Mouse (Mus musculus): ENCODE results near the gene Usp6nl. TPM values are rescaled to one million over a fixed set of nuclear protein-coding genes. Genes with fewer than 3 reads are reported as not detected.

Usp6nl gene
- polyA plus RNA-seq, 1 experiment: 6.9 TPM

- Histone ChIP-seq H3K27me3 (ENCODE audit: control insufficient read depth, insufficient read depth, low read length) (no peaks in the 10 kb centered on the region), H3K27ac (ENCODE audit: control insufficient read depth, insufficient read depth, low read depth, low read length) (no peak overlapping the region), H3K4me3 (ENCODE audit: control insufficient read depth, low read depth, low read length) (no peak overlapping the region), H3K4me1 (ENCODE audit: control insufficient read depth, insufficient read depth, low read length) (no peaks in the 10 kb centered on the region), H3K36me3 (ENCODE audit: control insufficient read depth, insufficient read depth, low read length) (no peaks in the 10 kb centered on the region)
- no peak for TF ChIP-seq CTCF (IDR thresholded peaks at IDR 0.05; ENCODE audit: control insufficient read depth, insufficient read depth, insufficient replicate concordance, low read depth, low read length)
- TF ChIP-seq POLR2A (IDR thresholded peaks at IDR 0.05; ENCODE audit: control insufficient read depth, low read depth, low read length): no peak
Measured at GRCm38 (mm10) chr2:6357306-6357705, 34.8 kb downstream of the Usp6nl start.

GRCm38 (mm10) chr2:6359645-6360044 lies 37.2 kb downstream of the Usp6nl start:
- H3K4me1 ChIP-seq (ENCODE audit: control insufficient read depth, insufficient read depth, low read length): no peaks in the 10 kb centered on the region
- no peaks in the 10 kb centered on the region for H3K36me3 ChIP-seq (ENCODE audit: control insufficient read depth, insufficient read depth, low read length)
- no peaks in the 10 kb centered on the region for H3K27me3 ChIP-seq (ENCODE audit: control insufficient read depth, insufficient read depth, low read length)
- no peak overlapping the region for H3K4me3 ChIP-seq (ENCODE audit: control insufficient read depth, low read depth, low read length)
- H3K27ac ChIP-seq (ENCODE audit: control insufficient read depth, insufficient read depth, low read depth, low read length): no peak overlapping the region
- no peak for TF ChIP-seq CTCF (IDR thresholded peaks at IDR 0.05; ENCODE audit: control insufficient read depth, insufficient read depth, insufficient replicate concordance, low read depth, low read length)
- no peak for TF ChIP-seq POLR2A (IDR thresholded peaks at IDR 0.05; ENCODE audit: control insufficient read depth, low read depth, low read length)

- no peaks in the 10 kb centered on the region for H3K36me3 ChIP-seq (ENCODE audit: control insufficient read depth, insufficient read depth, low read length)
- H3K27ac ChIP-seq (ENCODE audit: control insufficient read depth, insufficient read depth, low read depth, low read length): no peak overlapping the region
- no peak overlapping the region for H3K4me3 ChIP-seq (ENCODE audit: control insufficient read depth, low read depth, low read length)
- no peak for TF ChIP-seq POLR2A (IDR thresholded peaks at IDR 0.05; ENCODE audit: control insufficient read depth, low read depth, low read length)
- no peak for TF ChIP-seq CTCF (IDR thresholded peaks at IDR 0.05; ENCODE audit: control insufficient read depth, insufficient read depth, insufficient replicate concordance, low read depth, low read length)
- no peaks in the 10 kb centered on the region for H3K27me3 ChIP-seq (ENCODE audit: control insufficient read depth, insufficient read depth, low read length)
- no peaks in the 10 kb centered on the region for H3K4me1 ChIP-seq (ENCODE audit: control insufficient read depth, insufficient read depth, low read length)
Measured at GRCm38 (mm10) chr2:6363126-6363525, 40.7 kb downstream of the Usp6nl start.

- H3K4me3 ChIP-seq (ENCODE audit: control insufficient read depth, low read depth, low read length): no peak overlapping the region
- no peak overlapping the region for H3K27ac ChIP-seq (ENCODE audit: control insufficient read depth, insufficient read depth, low read depth, low read length)
- no peaks in the 10 kb centered on the region for H3K4me1 ChIP-seq (ENCODE audit: control insufficient read depth, insufficient read depth, low read length)
- no peak for TF ChIP-seq POLR2A (IDR thresholded peaks at IDR 0.05; ENCODE audit: control insufficient read depth, low read depth, low read length)
- no peak for TF ChIP-seq CTCF (IDR thresholded peaks at IDR 0.05; ENCODE audit: control insufficient read depth, insufficient read depth, insufficient replicate concordance, low read depth, low read length)
- H3K27me3 ChIP-seq (ENCODE audit: control insufficient read depth, insufficient read depth, low read length): no peaks in the 10 kb centered on the region
- no peaks in the 10 kb centered on the region for H3K36me3 ChIP-seq (ENCODE audit: control insufficient read depth, insufficient read depth, low read length)
Measured at GRCm38 (mm10) chr2:6363922-6364321, 41.5 kb downstream of the Usp6nl start.

- H3K27me3 ChIP-seq (ENCODE audit: control insufficient read depth, insufficient read depth, low read length): no peaks in the 10 kb centered on the region
- no peak overlapping the region for H3K4me3 ChIP-seq (ENCODE audit: control insufficient read depth, low read depth, low read length)
- no peaks in the 10 kb centered on the region for H3K36me3 ChIP-seq (ENCODE audit: control insufficient read depth, insufficient read depth, low read length)
- no peak overlapping the region for H3K27ac ChIP-seq (ENCODE audit: control insufficient read depth, insufficient read depth, low read depth, low read length)
- no peak for TF ChIP-seq POLR2A (IDR thresholded peaks at IDR 0.05; ENCODE audit: control insufficient read depth, low read depth, low read length)
- no peak for TF ChIP-seq CTCF (IDR thresholded peaks at IDR 0.05; ENCODE audit: control insufficient read depth, insufficient read depth, insufficient replicate concordance, low read depth, low read length)
- no peaks in the 10 kb centered on the region for H3K4me1 ChIP-seq (ENCODE audit: control insufficient read depth, insufficient read depth, low read length)
Measured at GRCm38 (mm10) chr2:6366521-6366928, 44.1 kb downstream of the Usp6nl start.

GRCm38 (mm10) chr2:6366973-6367372 lies 44.5 kb downstream of the Usp6nl start:
- Histone ChIP-seq H3K4me3 (ENCODE audit: control insufficient read depth, low read depth, low read length) (no peak overlapping the region), H3K36me3 (ENCODE audit: control insufficient read depth, insufficient read depth, low read length) (no peaks in the 10 kb centered on the region), H3K27ac (ENCODE audit: control insufficient read depth, insufficient read depth, low read depth, low read length) (no peak overlapping the region), H3K4me1 (ENCODE audit: control insufficient read depth, insufficient read depth, low read length) (no peaks in the 10 kb centered on the region), H3K27me3 (ENCODE audit: control insufficient read depth, insufficient read depth, low read length) (no peaks in the 10 kb centered on the region)
- TF ChIP-seq POLR2A (IDR thresholded peaks at IDR 0.05; ENCODE audit: control insufficient read depth, low read depth, low read length) (no peak), CTCF (IDR thresholded peaks at IDR 0.05; ENCODE audit: control insufficient read depth, insufficient read depth, insufficient replicate concordance, low read depth, low read length) (no peak)

- Histone ChIP-seq H3K36me3 (ENCODE audit: control insufficient read depth, insufficient read depth, low read length) (no peaks in the 10 kb centered on the region), H3K4me1 (ENCODE audit: control insufficient read depth, insufficient read depth, low read length) (no peaks in the 10 kb centered on the region), H3K27ac (ENCODE audit: control insufficient read depth, insufficient read depth, low read depth, low read length) (no peak overlapping the region), H3K27me3 (ENCODE audit: control insufficient read depth, insufficient read depth, low read length) (no peaks in the 10 kb centered on the region), H3K4me3 (ENCODE audit: control insufficient read depth, low read depth, low read length) (no peak overlapping the region)
- TF ChIP-seq CTCF (IDR thresholded peaks at IDR 0.05; ENCODE audit: control insufficient read depth, insufficient read depth, insufficient replicate concordance, low read depth, low read length): no peak
- TF ChIP-seq POLR2A (IDR thresholded peaks at IDR 0.05; ENCODE audit: control insufficient read depth, low read depth, low read length): no peak
Measured at GRCm38 (mm10) chr2:6367497-6367896, 45.0 kb downstream of the Usp6nl start.

- 0 out of 2 replicates have a peak, but pooled peaks cover 5% of the 10 kb centered on the region for H3K4me1 ChIP-seq (ENCODE audit: control insufficient read depth, insufficient read depth, low read length)
- H3K27ac ChIP-seq (ENCODE audit: control insufficient read depth, insufficient read depth, low read depth, low read length): no peak overlapping the region
- TF ChIP-seq POLR2A (IDR thresholded peaks at IDR 0.05; ENCODE audit: control insufficient read depth, low read depth, low read length) (no peak), CTCF (IDR thresholded peaks at IDR 0.05; ENCODE audit: control insufficient read depth, insufficient read depth, insufficient replicate concordance, low read depth, low read length) (no peak)
- no peaks in the 10 kb centered on the region for H3K36me3 ChIP-seq (ENCODE audit: control insufficient read depth, insufficient read depth, low read length)
- no peaks in the 10 kb centered on the region for H3K27me3 ChIP-seq (ENCODE audit: control insufficient read depth, insufficient read depth, low read length)
- H3K4me3 ChIP-seq (ENCODE audit: control insufficient read depth, low read depth, low read length): no peak overlapping the region
Measured at GRCm38 (mm10) chr2:6374216-6374615, 51.7 kb downstream of the Usp6nl start.

Measured in testis, adult 2 months (tissue).